Mouse (Mus musculus) limb, embryonic 10.5 days (tissue): Measurements from ENCODE around the gene Galnt10. TPM values are rescaled to one million over a fixed set of nuclear protein-coding genes. Genes with fewer than 3 reads are reported as not detected.

Source experiments
- DNase-seq: peaks from one replicate; pipeline ENCODE4 v3.0.0-alpha.2; 2017; ENCODE audit warnings: low spot score
- H3K27ac ChIP-seq: fragments of 300-500 bp; sonication (generic); 2 replicates; pipeline ENCODE4 v1.5.1; 2016; ENCODE audit warnings: mild to moderate bottlenecking
- H3K27me3 ChIP-seq: fragments of 300-500 bp; sonication (generic); 2 replicates; pipeline ENCODE4 v1.6.1; 2016; ENCODE audit warnings: low read depth, mild to moderate bottlenecking; ENCODE audit not compliant: poor library complexity, severe bottlenecking
- H3K36me3 ChIP-seq: fragments of 300-500 bp; sonication (generic); 2 replicates; pipeline ENCODE4 v1.6.1; 2016; ENCODE audit warnings: mild to moderate bottlenecking, moderate library complexity
- H3K4me1 ChIP-seq: fragments of 300-500 bp; sonication (generic); 2 replicates; pipeline ENCODE4 v1.6.1; 2016
- H3K4me3 ChIP-seq: fragments of 300-500 bp; sonication (generic); 2 replicates; pipeline ENCODE4 v1.5.1; 2016; ENCODE audit warnings: mild to moderate bottlenecking, moderate library complexity
- H3K9me3 ChIP-seq: fragments of 300-500 bp; sonication (generic); replicated peaks from 2 replicates; pipeline ENCODE4 v1.6.1; 2016; ENCODE audit warnings: mild to moderate bottlenecking
- WGBS: fragments of 180-500 bp; shearing (Covaris S2); methylation state at CpG from one replicate; pipeline ENCODE4 v1.1.7; 2016; 5-methylcytosine and 5-hydroxymethylcytosine counted together
- polyA plus RNA-seq: library from polyadenylated mRNA; unstranded; fragments of >200 nt; fragmentation: Nextera tagmentation; extraction: Ambion mirVana; gene quantifications from 2 replicates; pipeline ENCODE4 v1.2.1, GENCODE M21; 2016

Gene Galnt10
- polyA plus RNA-seq, 1 experiment from 2014 or later = 22.3 TPM

GRCm38 (mm10) chr11:57654977-57655397 is 9.7 kb downstream of the Galnt10 start:
- Histone ChIP-seq H3K27ac (no peak overlapping the region), H3K4me3 (no peak overlapping the region), H3K4me1 (peaks cover 75% of the 10 kb centered on the region), H3K36me3 (no peaks in the 10 kb centered on the region), H3K27me3 (no peaks in the 10 kb centered on the region), H3K9me3 (no peaks in the 10 kb centered on the region)
- DNase-seq = no peak
- WGBS = 41% methylated on average over 5 of the region's 5 CpGs

GRCm38 (mm10) chr11:57655669-57656325 is 10.6 kb downstream of the Galnt10 start:
- Histone ChIP-seq H3K27me3 (no peaks in the 10 kb centered on the region), H3K4me3 (no peak overlapping the region), H3K4me1 (peaks cover 78% of the 10 kb centered on the region), H3K27ac (peak overlapping the region; percentile 63), H3K36me3 (no peaks in the 10 kb centered on the region), H3K9me3 (no peaks in the 10 kb centered on the region)
- no peak for DNase-seq
- WGBS = 69% methylated on average over 10 of the region's 10 CpGs

- no peaks in the 10 kb centered on the region for H3K27me3 ChIP-seq
- no peaks in the 10 kb centered on the region for H3K9me3 ChIP-seq
- WGBS = 80% methylated on average over 8 of the region's 8 CpGs
- H3K27ac ChIP-seq = peak overlapping the region; percentile 63; the same call in 1 of the 2 replicates
- H3K4me3 ChIP-seq = no peak overlapping the region
- H3K4me1 ChIP-seq = peaks cover 72% of the 10 kb centered on the region
- no peaks in the 10 kb centered on the region for H3K36me3 ChIP-seq
- DNase-seq = no peak
These were observed 11.5 kb downstream of the Galnt10 start for GRCm38 (mm10) chr11:57656602-57657275.

- Histone ChIP-seq H3K4me1 (peaks cover 68% of the 10 kb centered on the region), H3K9me3 (no peaks in the 10 kb centered on the region), H3K27ac (peak overlapping the region; percentile 63; the same call in 1 of the 2 replicates), H3K27me3 (no peaks in the 10 kb centered on the region), H3K4me3 (no peak overlapping the region), H3K36me3 (no peaks in the 10 kb centered on the region)
- no peak for DNase-seq
- 94% methylated on average over 9 of the region's 9 CpGs for WGBS
These were observed 12.3 kb downstream of the Galnt10 start for GRCm38 (mm10) chr11:57657370-57658072.

GRCm38 (mm10) chr11:57658214-57658613 is 13.0 kb downstream of the Galnt10 start:
- no peak for DNase-seq
- Histone ChIP-seq H3K27ac (no peak overlapping the region), H3K4me1 (peaks cover 67% of the 10 kb centered on the region), H3K4me3 (no peak overlapping the region), H3K27me3 (no peaks in the 10 kb centered on the region), H3K9me3 (no peaks in the 10 kb centered on the region), H3K36me3 (no peaks in the 10 kb centered on the region)
- 84% methylated on average over 3 of the region's 3 CpGs for WGBS

GRCm38 (mm10) chr11:57658751-57659150 is 13.5 kb downstream of the Galnt10 start:
- H3K9me3 ChIP-seq = no peaks in the 10 kb centered on the region
- WGBS = 86% methylated on average over 6 of the region's 6 CpGs
- no peaks in the 10 kb centered on the region for H3K36me3 ChIP-seq
- no peak overlapping the region for H3K27ac ChIP-seq
- H3K4me3 ChIP-seq = no peak overlapping the region
- peaks cover 63% of the 10 kb centered on the region for H3K4me1 ChIP-seq
- no peak for DNase-seq
- H3K27me3 ChIP-seq = no peaks in the 10 kb centered on the region

GRCm38 (mm10) chr11:57660156-57660555 is 14.9 kb downstream of the Galnt10 start:
- Histone ChIP-seq H3K4me1 (peaks cover 49% of the 10 kb centered on the region), H3K27me3 (no peaks in the 10 kb centered on the region), H3K9me3 (no peaks in the 10 kb centered on the region), H3K27ac (no peak overlapping the region), H3K36me3 (no peaks in the 10 kb centered on the region), H3K4me3 (no peak overlapping the region)
- WGBS = 95% methylated on average over 4 of the region's 4 CpGs
- no peak for DNase-seq

GRCm38 (mm10) chr11:57660814-57661213 is 15.6 kb downstream of the Galnt10 start:
- DNase-seq = no peak
- peaks cover 42% of the 10 kb centered on the region for H3K4me1 ChIP-seq
- no peaks in the 10 kb centered on the region for H3K9me3 ChIP-seq
- H3K36me3 ChIP-seq = no peaks in the 10 kb centered on the region
- peak overlapping the region; percentile 53; the same call in 1 of the 2 replicates for H3K27ac ChIP-seq
- WGBS = 52% methylated on average over 5 of the region's 5 CpGs
- H3K4me3 ChIP-seq = no peak overlapping the region
- H3K27me3 ChIP-seq = no peaks in the 10 kb centered on the region

GRCm38 (mm10) chr11:57661492-57662229 is 16.4 kb downstream of the Galnt10 start:
- Histone ChIP-seq H3K27ac (no peak overlapping the region), H3K36me3 (no peaks in the 10 kb centered on the region), H3K4me3 (no peak overlapping the region), H3K4me1 (peaks cover 34% of the 10 kb centered on the region), H3K9me3 (no peaks in the 10 kb centered on the region), H3K27me3 (no peaks in the 10 kb centered on the region)
- no peak for DNase-seq
- 90% methylated on average over 19 of the region's 19 CpGs for WGBS

GRCm38 (mm10) chr11:57662231-57662630 is 17.0 kb downstream of the Galnt10 start:
- Histone ChIP-seq H3K4me1 (peaks cover 28% of the 10 kb centered on the region), H3K27ac (no peak overlapping the region), H3K36me3 (no peaks in the 10 kb centered on the region), H3K4me3 (no peak overlapping the region), H3K27me3 (no peaks in the 10 kb centered on the region), H3K9me3 (no peaks in the 10 kb centered on the region)
- 90% methylated on average over 4 of the region's 4 CpGs for WGBS
- DNase-seq = no peak

- WGBS = 90% methylated on average over 12 of the region's 12 CpGs
- Histone ChIP-seq H3K4me1 (peaks cover 24% of the 10 kb centered on the region), H3K36me3 (no peaks in the 10 kb centered on the region), H3K9me3 (no peaks in the 10 kb centered on the region), H3K27me3 (no peaks in the 10 kb centered on the region), H3K4me3 (no peak overlapping the region), H3K27ac (no peak overlapping the region)
- DNase-seq = no peak
These were observed 18.0 kb downstream of the Galnt10 start for GRCm38 (mm10) chr11:57663271-57663670.

- Histone ChIP-seq H3K4me3 (no peak overlapping the region), H3K4me1 (peaks cover 29% of the 10 kb centered on the region), H3K36me3 (no peaks in the 10 kb centered on the region), H3K9me3 (no peaks in the 10 kb centered on the region), H3K27ac (no peak overlapping the region), H3K27me3 (no peaks in the 10 kb centered on the region)
- 92% methylated on average over 5 of the region's 5 CpGs for WGBS
- DNase-seq = no peak
These were observed 19.5 kb downstream of the Galnt10 start for GRCm38 (mm10) chr11:57664741-57665140.
